11 mouse cellular contexts compared by ENCODE assay signal in genomic region chr7:89891856-89892255, GRCm38 (mm10). TPM values are rescaled to one million over a fixed set of nuclear protein-coding genes. Genes with fewer than 3 reads are reported as not detected.
DNase-seq lines count a peak whose midpoint lies in the region; TF ChIP-seq lines count a peak whose summit lies in the region.
"Had no signal": no experiment of that assay in that cellular context is flagged by ENCODE, and none has a peak within 500 bp of the region (broad histone marks: within the 10 kb centered on the region; RNA-seq: fewer than 3 reads in every experiment).

No protein-coding gene starts in this region.

- no peak overlapping the region for H3K4me2 ChIP-seq in CH12.LX (ENCODE audit: insufficient read depth, low read depth, poor library complexity, severe bottlenecking)
- H3K4me2 ChIP-seq: stomach, embryonic 15.5 days had no signal

- no peaks in the 10 kb centered on the region for H3K36me3 ChIP-seq in CH12.LX (replicated peaks in 1 of 2; ENCODE audit: control insufficient read depth in 1 of 2, insufficient read depth in 1 of 2, low read length in 1 of 2)
- H3K36me3 ChIP-seq: stomach, embryonic 15.5 days had no signal

- DNase-seq in kidney, adult 18-20 months, result peak; percentile 19
- DNase-seq in kidney, postnatal 14 days, result no peak
- peak; percentile 61 for DNase-seq in 3T3-L1 (ENCODE audit: low read depth, low spot score)
- peak; percentile 32 for DNase-seq in CH12.LX (ENCODE audit: extremely low read depth)
- peak; percentile 45 for DNase-seq in embryo, embryonic 11 days
- no peak for DNase-seq in adipocyte (ENCODE audit: low spot score)
- no peak for DNase-seq in spleen, postnatal 14 days (ENCODE audit: low spot score in 2 of 2)
- no peak for DNase-seq in layer of hippocampus, adult 9-10 months (ENCODE audit: low spot score)
- DNase-seq: cerebellum, adult 11 months had no signal

- no peaks in the 10 kb centered on the region for H3K79me2 ChIP-seq in CH12.LX (replicated peaks; ENCODE audit: control insufficient read depth, extremely low read depth, insufficient read depth, poor library complexity, severe bottlenecking)

- TF ChIP-seq CTCF in CH12.LX (conservative IDR thresholded peaks at IDR 0.05 in 1 of 2, IDR thresholded peaks at IDR 0.05 in 1 of 2; ENCODE audit: low read depth in 2 of 2, low read length in 2 of 2), result peak; percentile 26 to 43; a peak in 3 of 4 replicates

- H3K27me3 ChIP-seq in CH12.LX (replicated peaks), result no peaks in the 10 kb centered on the region
- H3K27me3 ChIP-seq: stomach, embryonic 15.5 days had no signal

- dilution Hi-C loops in CH12.LX (cut with MboI; ENCODE audit: extremely low pct_ligation_motif_present, extremely low pct_unique_long_range_greater_than_20kb, low sequenced_read_pairs), result no loop called here

- in situ Hi-C loops in CH12.LX (cut with MboI; ENCODE audit: low pct_ligation_motif_present, low pct_unique_long_range_greater_than_20kb, low sequenced_read_pairs), result no loop called here

- H3K4me1 ChIP-seq in CH12.LX (ENCODE audit: control insufficient read depth in 1 of 2, insufficient read depth in 2 of 2), result peaks cover 0 to 2% of the 10 kb centered on the region in 2 experiments; a peak in 1 of 4 replicates
- H3K4me1 ChIP-seq: stomach, embryonic 15.5 days had no signal

- H3K9ac ChIP-seq in CH12.LX (ENCODE audit: insufficient read depth, low read depth), result no peak overlapping the region
- H3K9ac ChIP-seq: stomach, embryonic 15.5 days had no signal

- no peak for TF ChIP-seq EP300 in CH12.LX (IDR thresholded peaks at IDR 0.05; ENCODE audit: low read length)

- no peak for TF ChIP-seq POLR2A in CH12.LX (IDR thresholded peaks at IDR 0.05; ENCODE audit: low read depth, low read length)

- H3K27ac ChIP-seq in CH12.LX (ENCODE audit: insufficient read depth, low read depth), result no peak overlapping the region
- H3K27ac ChIP-seq: stomach, embryonic 15.5 days had no signal

- H3K4me3 ChIP-seq in CH12.LX (replicated peaks in 1 of 3; ENCODE audit: low read depth in 2 of 3, low read length in 2 of 3, poor library complexity in 1 of 3), result no peak overlapping the region
- H3K4me3 ChIP-seq: stomach, embryonic 15.5 days had no signal

- no peaks in the 10 kb centered on the region for H3K9me3 ChIP-seq in CH12.LX (replicated peaks; ENCODE audit: low read length)
- H3K9me3 ChIP-seq: stomach, embryonic 15.5 days had no signal

- peak; percentile 27 for TF ChIP-seq RAD21 in CH12.LX (IDR thresholded peaks at IDR 0.05; ENCODE audit: low read depth, low read length)

TF ChIP-seq in CH12.LX, 34 proteins besides CTCF, POLR2A, EP300 and RAD21:
- TF ChIP-seq MAX (IDR thresholded peaks at IDR 0.05; ENCODE audit: low read length), result no peak
- no peak for TF ChIP-seq ETS1 (conservative IDR thresholded peaks at IDR 0.05; ENCODE audit: low read depth, low read length)
- TF ChIP-seq GABPA (IDR thresholded peaks at IDR 0.05; ENCODE audit: insufficient replicate concordance, low read depth, low read length), result no peak
- TF ChIP-seq BHLHE40 (IDR thresholded peaks at IDR 0.05; ENCODE audit: low read depth, low read length), result no peak
- TF ChIP-seq POLR2AphosphoS2 (IDR thresholded peaks at IDR 0.05; ENCODE audit: low read depth, low read length), result no peak
- no peak for TF ChIP-seq TBP (conservative IDR thresholded peaks at IDR 0.05; ENCODE audit: low read depth, low read length)

RNA-seq across cellular contexts. Expression of gene Ccdc81, which starts 11.6 kb away (rescaled TPM):
- total RNA-seq in CH12.LX (2012; rRNA removed), result not detected in 2 replicates
- not detected in 2 replicates for total RNA-seq in CH12.LX (2014; rRNA removed)
- polyA plus RNA-seq in CH12.LX (2012; ENCODE audit: insufficient read length, low read depth), result not detected in 2 replicates
- total RNA-seq: gastrocnemius, adult 8-10 months had no signal
- polyA plus RNA-seq: stomach, embryonic 15.5 days had no signal

RNA-seq across cellular contexts. Expression of gene Hikeshi, which starts 49.1 kb away (rescaled TPM):
- total RNA-seq in CH12.LX (2012; rRNA removed), result 66.6 and 69.2 TPM in 2 replicates
- 126 and 128 TPM in 2 replicates for total RNA-seq in CH12.LX (2014; rRNA removed)
- polyA plus RNA-seq in CH12.LX (2012; ENCODE audit: insufficient read length, low read depth), result 53.3 and 67.5 TPM in 2 replicates

Comparison
In these comparisons a context has a peak if more than half of its experiments do, and no peak if none do; other contexts are left out.
1. DNase-seq: peak in kidney, adult 18-20 months (single experiment), 3T3-L1 (single experiment), CH12.LX (single experiment) and embryo, embryonic 11 days (single experiment); none in kidney, postnatal 14 days (single experiment), adipocyte (single experiment), spleen, postnatal 14 days (0 of 2) and layer of hippocampus, adult 9-10 months (single experiment).